ENCODE assay signal across 17 mouse cellular contexts in the genomic region with DNA sequence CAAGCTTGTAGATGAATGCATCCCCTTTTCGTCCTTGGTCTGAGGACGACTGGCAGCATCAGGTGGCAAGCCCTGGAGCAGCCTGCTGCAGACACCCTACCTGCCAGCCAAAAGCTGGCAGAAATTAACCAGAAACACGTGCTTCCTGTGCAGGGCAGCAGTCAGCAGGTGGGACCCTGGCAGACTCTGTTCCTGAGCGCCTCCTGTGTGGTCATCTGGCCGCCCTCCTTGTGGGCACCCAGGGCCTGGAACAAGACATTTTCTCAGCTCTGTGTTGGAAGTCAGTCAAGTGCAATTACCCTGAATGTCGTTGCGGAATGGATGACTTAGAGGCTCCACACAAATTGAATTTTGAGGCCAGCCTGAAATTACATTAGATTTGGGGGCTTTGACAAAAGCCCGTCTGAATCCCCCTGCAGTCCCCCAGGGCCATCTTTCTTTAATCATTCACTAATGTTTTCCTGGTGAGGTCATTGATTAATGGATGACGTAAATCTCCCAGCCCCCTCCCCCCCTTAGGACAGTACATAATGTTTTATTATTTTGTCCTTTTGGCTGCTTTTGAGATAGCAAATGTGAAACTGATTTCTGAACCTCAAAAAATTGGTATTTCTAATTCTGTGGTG.
A peak's percentile ranks its signal among the peaks of the same experiment; 100 is the strongest.
DNase-seq lines count a peak whose midpoint lies in the region; ATAC-seq lines count a peak whose summit lies in the region.
"Had no signal": no experiment of that assay in that cellular context is flagged by ENCODE, and none has a peak within 500 bp of the region (broad histone marks: within the 10 kb centered on the region; RNA-seq: fewer than 3 reads in every experiment).

No protein-coding gene starts in this region.

- no peaks in the 10 kb centered on the region for H3K36me3 ChIP-seq in hindbrain, embryonic 11.5 days (ENCODE audit: control insufficient read depth, insufficient read depth, low read length)
- H3K36me3 ChIP-seq in hindbrain, embryonic 14.5 days (replicated peaks; ENCODE audit: control insufficient read depth, insufficient read depth): no peaks in the 10 kb centered on the region
- H3K36me3 ChIP-seq in limb, embryonic 10.5 days: no peaks in the 10 kb centered on the region
- H3K36me3 ChIP-seq: embryonic facial prominence, embryonic 12.5 days; lung, embryonic 15.5 days; midbrain, embryonic 15.5 days had no signal

- H3K4me2 ChIP-seq in hindbrain, embryonic 11.5 days (replicated peaks; ENCODE audit: low read depth, low read length): no peak overlapping the region
- H3K4me2 ChIP-seq in hindbrain, embryonic 14.5 days (replicated peaks): no peak overlapping the region
- H3K4me2 ChIP-seq: embryonic facial prominence, embryonic 12.5 days; lung, embryonic 15.5 days; midbrain, embryonic 15.5 days had no signal

- H3K9me3 ChIP-seq in hindbrain, embryonic 11.5 days (ENCODE audit: control insufficient read depth, low read length): no peaks in the 10 kb centered on the region
- no peaks in the 10 kb centered on the region for H3K9me3 ChIP-seq in hindbrain, embryonic 14.5 days (ENCODE audit: control insufficient read depth, low read length)
- H3K9me3 ChIP-seq in limb, embryonic 10.5 days (replicated peaks): no peaks in the 10 kb centered on the region
- H3K9me3 ChIP-seq: embryonic facial prominence, embryonic 12.5 days; lung, embryonic 15.5 days; midbrain, embryonic 15.5 days had no signal

- no peak overlapping the region for H3K9ac ChIP-seq in hindbrain, embryonic 11.5 days (ENCODE audit: low read depth, low read length)
- H3K9ac ChIP-seq in hindbrain, embryonic 14.5 days: no peak overlapping the region
- H3K9ac ChIP-seq: embryonic facial prominence, embryonic 12.5 days; forebrain, postnatal 0 days; lung, embryonic 15.5 days; midbrain, embryonic 15.5 days had no signal

- no peak overlapping the region for H3K27ac ChIP-seq in hindbrain, embryonic 11.5 days (ENCODE audit: low read depth, low read length)
- no peak overlapping the region for H3K27ac ChIP-seq in hindbrain, embryonic 14.5 days
- no peak overlapping the region for H3K27ac ChIP-seq in limb, embryonic 10.5 days
- H3K27ac ChIP-seq: embryonic facial prominence, embryonic 12.5 days; heart, adult 2 months; lung, embryonic 15.5 days; midbrain, embryonic 15.5 days had no signal

- no peaks in the 10 kb centered on the region for H3K27me3 ChIP-seq in hindbrain, embryonic 11.5 days (ENCODE audit: control insufficient read depth, insufficient read depth, low read length)
- no peaks in the 10 kb centered on the region for H3K27me3 ChIP-seq in hindbrain, embryonic 14.5 days (ENCODE audit: control insufficient read depth, insufficient read depth, low read length)
- H3K27me3 ChIP-seq in limb, embryonic 10.5 days (ENCODE audit: low read depth, poor library complexity, severe bottlenecking): no peaks in the 10 kb centered on the region
- H3K27me3 ChIP-seq: embryonic facial prominence, embryonic 12.5 days; lung, embryonic 15.5 days; midbrain, embryonic 15.5 days had no signal

- peak; percentile 47 for ATAC-seq in hindbrain, embryonic 11.5 days (ENCODE audit: low FRiP score)
- no peak for ATAC-seq in hindbrain, embryonic 14.5 days (ENCODE audit: low FRiP score)
- ATAC-seq: forebrain, postnatal 0 days; inflammation-experienced regulatory T-cells, adult 6 months; midbrain, embryonic 15.5 days had no signal

- no peak overlapping the region for H3K4me3 ChIP-seq in hindbrain, embryonic 11.5 days (ENCODE audit: low read depth, low read length)
- H3K4me3 ChIP-seq in hindbrain, embryonic 14.5 days (replicated peaks; ENCODE audit: low read length): no peak overlapping the region
- no peak overlapping the region for H3K4me3 ChIP-seq in limb, embryonic 10.5 days
- H3K4me3 ChIP-seq: embryonic facial prominence, embryonic 12.5 days; heart, adult 2 months; lung, embryonic 15.5 days; midbrain, embryonic 15.5 days had no signal

- H3K4me1 ChIP-seq in hindbrain, embryonic 11.5 days (replicated peaks; ENCODE audit: control insufficient read depth, insufficient read depth, low read length): no peaks in the 10 kb centered on the region
- H3K4me1 ChIP-seq in hindbrain, embryonic 14.5 days (replicated peaks; ENCODE audit: control insufficient read depth, insufficient read depth, low read length): no peaks in the 10 kb centered on the region
- H3K4me1 ChIP-seq in limb, embryonic 10.5 days: peaks cover 11% of the 10 kb centered on the region
- H3K4me1 ChIP-seq: lung, embryonic 15.5 days; midbrain, embryonic 15.5 days had no signal

- peak; percentile 19 for DNase-seq in hindbrain, embryonic 11.5 days (ENCODE audit: low spot score)
- DNase-seq in hindbrain, embryonic 14.5 days (ENCODE audit: low spot score): no peak
- DNase-seq in cerebellum, adult 18-20 months: peak; percentile 12 to 21
- peak; percentile 20 for DNase-seq in kidney, adult 11 months
- peak; percentile 45 for DNase-seq in limb, embryonic 10.5 days (ENCODE audit: low spot score)
- DNase-seq in MN1 (ENCODE audit: low spot score): no peak
- no peak for DNase-seq in ovary, adult 18-20 months (ENCODE audit: low spot score)
- no peak for DNase-seq in spleen, postnatal 14 days (ENCODE audit: low spot score in 2 of 2)
- DNase-seq: adrenal gland, adult 8-10 months; B cell, adult 2 months; forebrain, postnatal 0 days; heart, adult 2 months; thymus, postnatal 14 days had no signal

- WGBS in hindbrain, embryonic 11.5 days: 54% methylated on average over 9 of the region's 9 CpGs
- WGBS in hindbrain, embryonic 14.5 days: 43% methylated on average over 9 of the region's 9 CpGs
- WGBS in limb, embryonic 10.5 days: 35% methylated on average over 9 of the region's 9 CpGs

Comparison
In these comparisons a context has a peak if more than half of its experiments do, and no peak if none do; other contexts are left out.
1. DNase-seq: peak in hindbrain, embryonic 11.5 days (single experiment), cerebellum, adult 18-20 months (2 of 2), kidney, adult 11 months (single experiment) and limb, embryonic 10.5 days (single experiment); none in hindbrain, embryonic 14.5 days (single experiment), MN1 (single experiment), ovary, adult 18-20 months (single experiment) and spleen, postnatal 14 days (0 of 2).